Mouse (Mus musculus): ENCODE measurements around the gene Hmg20b.

DNA sequence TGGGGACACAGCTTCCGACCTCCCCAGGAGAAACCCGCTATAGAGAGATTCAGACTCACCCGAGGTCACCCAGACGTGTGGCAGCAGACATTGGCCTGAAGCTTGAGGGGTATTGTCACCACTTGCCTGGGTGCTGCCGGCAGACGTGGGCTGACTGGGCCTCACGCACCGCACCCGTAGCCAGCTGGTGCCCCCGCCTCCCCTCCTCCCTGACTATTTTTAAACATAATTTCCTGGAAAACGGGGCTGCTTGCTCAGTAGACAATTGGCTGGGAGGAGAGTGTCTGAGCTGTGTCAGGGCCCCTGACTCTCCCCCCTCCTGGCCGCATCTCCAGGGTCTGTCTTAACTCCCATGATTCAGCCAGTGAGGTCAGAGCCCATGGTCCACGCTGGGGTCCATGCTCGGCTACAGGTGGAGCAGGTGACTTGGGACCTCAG lies 47.5 kb downstream of the Hmg20b start:
- TF ChIP-seq CTCF (conservative IDR thresholded peaks at IDR 0.05; ENCODE audit: low read length) (no peak), NANOG (IDR thresholded peaks at IDR 0.05; ENCODE audit: borderline replicate concordance, low read length) (no peak), POU5F1 (IDR thresholded peaks at IDR 0.05; ENCODE audit: borderline replicate concordance, low read length) (no peak)

Measured in E14TG2a.4 (cell line).